Mouse (Mus musculus) cortical plate, adult 2 months (tissue): ENCODE results near the gene Lrrn4.

ENCODE experiments used
- CTCF ChIP-seq: fragments of 200-500 bp; IDR thresholded peaks from 2 replicates; pipeline ENCODE4 v1.5.1; 2011; ENCODE audit warnings: mild to moderate bottlenecking, control low read depth, low read length; ENCODE audit not compliant: insufficient read depth; ENCODE audit errors: extremely low read depth
- POLR2A ChIP-seq: fragments of 200-500 bp; IDR thresholded peaks from 2 replicates; pipeline ENCODE4 v1.6.1; 2011; ENCODE audit warnings: mild to moderate bottlenecking, low read length, control low read depth; ENCODE audit not compliant: insufficient read depth; ENCODE audit errors: extremely low read depth

DNA sequence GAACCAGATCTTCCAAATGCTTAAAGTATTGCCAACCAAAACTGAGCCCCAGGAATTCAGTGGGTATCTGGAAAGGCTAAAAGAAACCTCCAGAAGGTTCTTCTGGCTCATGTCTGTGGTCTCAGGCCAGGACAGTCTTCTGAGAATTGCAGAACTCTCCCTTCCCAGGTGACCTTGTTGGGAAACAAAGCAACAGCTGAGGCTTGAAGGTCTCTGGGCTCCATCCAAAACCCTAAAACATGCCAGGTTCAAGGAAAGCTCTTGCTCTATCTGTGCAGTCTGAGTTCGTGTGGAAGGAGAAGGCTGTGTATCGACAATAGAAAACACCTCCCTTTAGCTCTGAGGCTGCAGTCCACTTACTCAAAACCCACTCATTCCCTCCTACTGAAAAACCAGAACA lies 24.3 kb upstream of the Lrrn4 start:
- TF ChIP-seq POLR2A = no peak
- no peak for TF ChIP-seq CTCF
